Mouse (Mus musculus) cerebellum, adult 9-11 months (tissue): ENCODE data around the gene Klrb1.

Source experiments
- DNase-seq: peaks from one replicate; pipeline ENCODE4 v3.0.0; 2022

Gene Klrb1

GRCm38 (mm10) chr6:128733908-128734679 lies 11.2 kb upstream of the Klrb1 start:
- no peak for DNase-seq

GRCm38 (mm10) chr6:128732032-128732431 lies 9.2 kb upstream of the Klrb1 start:
- no peak for DNase-seq

GRCm38 (mm10) chr6:128701691-128702090 lies 21.2 kb downstream of the Klrb1 start:
- no peak for DNase-seq

GRCm38 (mm10) chr6:128679574-128679973 lies 43.3 kb downstream of the Klrb1 start:
- no peak for DNase-seq

- DNase-seq: no peak
Measured at GRCm38 (mm10) chr6:128669936-128670335, 52.9 kb downstream of the Klrb1 start.

GRCm38 (mm10) chr6:128662206-128662605 lies 60.7 kb downstream of the Klrb1 start, which contains the start of gene Clec2h:
Clec2h (plus strand) TSS chr6:128662385.
- DNase-seq: no peak

- no peak for DNase-seq
Measured at GRCm38 (mm10) chr6:128661249-128661648, 61.6 kb downstream of the Klrb1 start.
